Mouse (Mus musculus): Measurements from ENCODE around the gene Erg.

The Erg gene

DNA sequence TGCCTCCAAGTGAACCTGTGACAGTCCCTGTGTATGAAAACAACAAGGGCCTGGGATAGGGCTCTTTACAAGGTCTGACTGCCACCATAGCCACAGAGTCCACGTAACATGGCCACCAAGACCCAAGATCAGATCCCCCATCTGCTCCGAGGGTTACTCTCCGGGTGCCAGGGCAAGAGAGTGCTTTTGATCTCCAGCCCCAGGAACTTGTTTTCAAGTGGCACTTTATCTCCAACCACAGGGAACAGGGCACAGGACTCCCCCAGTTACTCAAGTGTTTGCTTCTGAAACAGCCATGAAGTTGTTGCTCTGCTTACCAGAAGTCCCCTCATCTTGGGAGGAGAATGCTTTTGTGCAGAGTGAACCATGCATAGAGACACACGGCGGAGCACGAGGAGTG lies 237.0 kb downstream of the Erg start:
- no peak for TF ChIP-seq GATA4 (IDR thresholded peaks at IDR 0.05; ENCODE audit: insufficient replicate concordance, low read length)

DNA sequence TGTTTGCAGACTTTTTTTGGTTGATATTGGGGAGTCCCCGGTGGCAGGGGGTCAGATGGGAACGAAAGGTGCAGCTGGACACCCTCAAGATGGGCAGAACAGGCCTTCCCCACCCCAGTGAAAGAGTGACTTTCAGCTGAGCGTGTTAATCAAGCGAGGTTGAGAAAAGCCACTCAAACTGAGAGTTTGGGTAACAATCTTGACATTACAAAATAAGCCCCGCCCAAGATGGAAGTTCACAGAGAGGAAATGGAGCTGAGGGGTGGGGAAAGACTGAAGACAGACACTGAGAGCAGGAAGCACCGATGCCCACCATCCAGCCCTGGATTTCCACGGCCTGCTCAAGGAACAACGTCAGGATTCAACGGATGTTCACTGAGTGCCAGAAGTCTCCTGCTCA lies 237.8 kb downstream of the Erg start:
- no peak for TF ChIP-seq GATA4 (IDR thresholded peaks at IDR 0.05; ENCODE audit: insufficient replicate concordance, low read length)

DNA sequence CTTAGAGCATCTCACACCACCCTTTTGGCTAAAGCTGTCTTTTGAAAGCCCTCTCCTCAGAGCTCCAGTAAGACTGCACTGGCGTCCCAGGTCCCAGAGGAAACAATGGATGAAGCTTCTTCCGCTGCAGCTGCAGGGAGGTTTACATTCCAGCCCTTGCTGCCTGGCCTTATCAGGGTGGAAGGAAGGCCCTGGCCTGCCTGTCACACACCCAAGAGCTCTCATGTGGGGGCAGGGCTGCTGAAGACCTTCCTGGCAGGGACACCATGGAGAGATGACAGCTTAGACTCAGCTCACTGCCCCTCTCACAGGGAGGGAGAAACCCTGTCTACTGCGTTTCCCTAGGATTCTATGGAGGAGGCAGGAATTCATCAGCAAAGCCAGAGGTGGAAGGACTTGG lies 239.2 kb downstream of the Erg start:
- peak; percentile 97; the same call in 1 of the 2 replicates for TF ChIP-seq GATA4 (IDR thresholded peaks at IDR 0.05; ENCODE audit: insufficient replicate concordance, low read length)

DNA sequence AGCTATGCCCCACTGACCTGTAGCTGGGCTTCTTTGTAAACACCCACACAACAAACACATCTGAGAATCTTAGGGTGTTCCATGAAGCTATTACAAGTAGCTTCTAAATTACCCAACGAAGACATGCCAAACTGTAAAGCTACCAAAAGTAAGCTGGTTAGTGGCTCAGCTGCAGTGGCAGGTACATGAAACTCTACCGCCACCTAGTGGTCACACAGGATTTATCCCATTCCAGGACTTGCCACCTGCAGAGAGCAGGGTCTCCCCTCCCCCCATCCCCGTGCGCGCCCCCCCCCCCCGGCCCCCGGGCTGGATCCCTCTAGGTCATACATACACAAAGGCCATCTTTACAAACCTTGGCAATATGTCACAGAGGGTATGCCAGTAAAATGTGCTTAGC lies 240.5 kb downstream of the Erg start:
- no peak for TF ChIP-seq GATA4 (IDR thresholded peaks at IDR 0.05; ENCODE audit: insufficient replicate concordance, low read length)

DNA sequence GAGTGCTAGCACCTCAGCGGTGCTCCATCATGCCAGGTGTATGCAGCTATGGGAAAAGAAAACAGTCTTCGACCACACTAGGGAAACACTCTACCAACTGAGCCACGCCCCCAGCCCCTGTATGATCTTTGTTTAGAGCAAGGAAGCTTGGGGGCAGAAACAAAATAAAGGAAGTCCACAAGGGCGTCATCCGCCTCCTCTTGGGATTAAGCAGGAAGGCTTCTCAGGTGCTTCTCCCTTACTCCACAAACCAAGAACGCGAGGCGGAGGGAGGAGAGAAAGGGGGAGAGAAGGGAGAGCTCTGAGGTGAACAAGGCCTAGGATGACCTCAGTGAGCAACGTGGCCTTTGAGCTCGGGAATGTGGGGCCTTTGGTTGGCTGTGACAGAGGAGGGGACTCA lies 241.4 kb downstream of the Erg start:
- TF ChIP-seq GATA4 (IDR thresholded peaks at IDR 0.05; ENCODE audit: insufficient replicate concordance, low read length), result no peak

DNA sequence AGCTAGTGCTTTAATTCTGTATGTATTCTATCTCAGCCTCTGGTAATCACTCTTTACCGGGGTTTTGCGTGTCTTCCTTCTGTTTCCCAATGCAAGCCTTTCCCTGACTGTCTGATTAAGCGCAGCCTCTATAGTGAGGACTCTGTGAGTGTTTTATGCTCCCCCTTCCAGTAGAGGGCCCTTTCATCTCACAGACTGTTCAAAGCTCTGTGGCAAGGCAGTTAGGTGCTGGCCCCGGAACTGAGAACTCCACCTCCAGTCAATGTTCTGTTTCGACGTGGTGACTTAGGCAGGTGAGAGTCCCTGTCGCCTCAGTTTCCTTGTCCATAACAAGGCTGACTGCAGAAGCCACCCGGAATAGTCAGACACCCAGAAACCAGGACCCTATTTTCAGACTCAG lies 244.4 kb downstream of the Erg start:
- TF ChIP-seq GATA4 (IDR thresholded peaks at IDR 0.05; ENCODE audit: insufficient replicate concordance, low read length), result no peak

DNA sequence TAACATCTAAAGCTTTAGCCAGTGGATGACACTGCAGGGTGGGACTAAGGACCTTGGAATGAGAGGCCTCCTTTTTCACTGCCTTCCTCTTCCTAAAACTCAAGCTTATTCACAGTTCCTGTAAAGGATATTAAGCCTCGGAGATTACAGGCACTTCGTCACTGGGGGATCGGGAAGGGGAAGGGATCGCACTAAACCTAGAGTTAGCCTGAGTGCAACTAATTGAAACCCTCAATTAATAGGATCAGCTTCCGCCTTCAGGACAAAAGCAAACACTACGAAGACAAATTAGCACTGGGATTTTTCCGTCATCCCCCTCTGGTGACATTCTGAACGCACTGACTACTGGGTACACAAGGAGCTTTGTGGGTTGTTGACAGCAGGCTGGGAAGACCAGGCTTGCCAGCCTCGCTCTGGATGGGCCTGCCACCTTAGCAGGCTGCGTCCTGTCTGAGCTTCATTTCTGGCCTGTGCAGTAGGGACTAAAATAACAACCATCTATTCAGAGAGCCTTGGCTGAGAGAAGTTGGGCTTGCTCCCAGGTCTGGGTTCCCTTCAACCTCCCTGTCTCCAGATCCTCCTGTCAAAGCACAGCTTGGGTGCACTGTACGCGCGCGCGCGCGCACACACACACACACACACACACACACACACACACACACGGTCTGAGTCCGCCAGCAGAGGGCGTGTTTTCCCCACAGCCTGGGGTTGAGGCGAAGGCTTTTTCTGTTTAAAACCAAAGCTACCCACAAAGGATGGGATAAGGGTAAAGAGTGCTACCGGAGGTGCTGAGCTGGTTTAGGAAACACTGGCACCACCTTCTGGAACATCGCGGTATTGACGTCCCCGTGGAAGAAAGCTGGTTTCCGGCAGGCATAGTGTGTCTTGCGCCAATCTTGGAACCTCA lies 245.3 kb downstream of the Erg start:
- TF ChIP-seq GATA4 (IDR thresholded peaks at IDR 0.05; ENCODE audit: insufficient replicate concordance, low read length), result peak; percentile 37; the same call in 1 of the 2 replicates

DNA sequence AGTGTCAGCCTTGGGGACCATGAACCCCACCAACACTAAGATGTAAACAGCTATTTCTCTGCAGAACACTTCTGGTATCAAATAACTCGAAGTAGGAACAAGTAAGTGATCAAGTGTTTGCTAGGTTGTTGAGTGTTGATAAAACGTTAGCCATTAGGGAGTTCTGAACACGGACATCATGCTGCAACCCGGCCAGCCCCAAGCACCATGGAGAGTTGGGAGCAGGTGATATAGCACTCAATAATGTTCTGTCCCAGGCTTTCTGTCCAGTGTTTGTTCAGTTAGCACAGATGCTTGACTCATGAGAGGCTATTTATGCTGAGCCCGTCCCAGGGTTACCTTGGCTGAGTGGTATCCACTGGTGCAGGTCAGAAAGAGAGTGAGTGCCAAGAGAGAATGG lies 254.2 kb downstream of the Erg start:
- no peak for TF ChIP-seq GATA4 (IDR thresholded peaks at IDR 0.05; ENCODE audit: insufficient replicate concordance, low read length)

DNA sequence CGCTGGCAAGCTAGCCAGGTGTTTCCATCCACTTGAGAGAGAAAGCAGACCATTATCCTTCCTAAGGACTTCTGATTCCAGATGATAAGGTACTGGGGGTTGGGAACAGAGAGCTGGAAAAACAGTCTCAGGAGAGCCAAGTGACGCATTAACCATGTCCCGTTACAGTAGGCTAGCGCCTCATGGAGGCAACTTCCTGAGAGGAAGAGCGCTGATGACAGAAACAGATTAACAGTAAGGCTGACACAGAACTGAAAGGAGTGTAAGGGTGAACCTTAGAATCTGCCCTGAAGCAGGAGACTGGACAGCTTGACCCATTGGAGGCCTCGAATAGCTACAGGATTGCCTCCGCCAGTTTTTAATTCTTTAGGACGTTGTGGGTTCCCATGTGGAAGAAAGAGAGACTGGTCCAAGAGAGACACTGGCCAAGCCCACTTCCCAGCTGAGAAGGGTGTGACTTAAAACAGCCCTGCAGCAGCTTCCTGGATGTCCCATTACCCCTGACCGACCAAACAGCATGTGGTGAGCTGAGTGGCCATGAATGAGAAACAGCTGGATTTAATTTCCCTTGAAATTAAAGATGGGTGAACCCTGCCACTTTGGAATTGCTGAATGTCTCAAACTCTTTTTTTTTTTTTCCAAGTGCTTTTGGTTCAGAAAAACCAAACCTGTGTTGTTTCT lies 264.3 kb downstream of the Erg start:
- TF ChIP-seq GATA4 (IDR thresholded peaks at IDR 0.05; ENCODE audit: insufficient replicate concordance, low read length), result no peak
